Mouse (Mus musculus) monocyte, adult 2 months (primary cell): ENCODE measurements at regions not wholly inside any gene's neighbourhood (a gene's known extent, or its start where the extent isn't known, plus 50 kb on each side); places are given as distances from the start of the nearest gene placed in this dataset.
"Not testable (repeated sequence)": the region's sequence is repeated elsewhere in the genome, so short reads cannot be mapped to it uniquely, and the experiment has no call there.

ENCODE experiments used
- DNase-seq, 2 experiments: peaks; one replicate each; pipeline ENCODE4 v3.0.0; 2022; ENCODE audit warnings: low spot score in 2 of 2, low read depth in 1 of 2

DNA sequence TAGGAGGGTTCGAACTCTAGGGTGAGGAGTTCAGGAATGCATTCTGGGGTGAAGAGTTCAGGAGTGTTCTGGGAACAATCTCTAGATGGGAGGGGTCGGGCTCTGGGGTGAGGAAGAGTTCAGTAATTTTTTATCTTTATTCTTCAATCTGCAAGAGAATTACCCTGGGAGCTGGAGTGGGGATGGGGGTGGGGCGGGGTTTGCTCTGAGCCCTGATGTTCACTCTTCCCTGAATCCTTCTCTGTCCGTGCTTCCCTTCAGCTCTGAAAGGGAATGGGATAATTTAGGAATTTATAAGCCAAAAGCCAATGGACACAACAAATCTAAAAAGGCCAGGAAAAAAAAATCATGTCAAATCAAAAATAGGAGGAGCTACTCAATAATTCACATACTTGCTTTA is 122.8 kb upstream of the Trim24 start:
- DNase-seq, result not testable (repeated sequence)

- DNase-seq, result no peak
These were observed 122.2 kb upstream of the Trim24 start for GRCm38 (mm10) chr6:37748296-37748980.

DNA sequence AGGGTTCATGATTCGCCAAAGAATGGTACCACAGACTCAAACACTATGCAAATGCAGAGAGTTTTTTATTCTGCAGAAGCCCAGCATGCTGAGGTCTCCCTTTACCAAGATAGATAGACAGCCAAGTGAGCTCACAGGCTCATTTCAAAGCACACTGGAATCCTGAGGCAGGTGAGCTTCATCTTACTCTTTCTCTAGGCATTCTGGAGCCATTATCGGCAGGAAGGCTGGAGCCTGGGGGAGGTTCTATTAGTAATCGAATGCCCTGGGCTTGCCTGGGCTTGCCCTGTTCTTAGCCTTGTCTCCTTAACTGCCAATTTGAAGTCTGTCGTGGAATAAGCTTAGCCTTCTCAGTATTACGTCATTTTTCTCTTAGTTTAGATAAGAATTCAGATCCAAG is 121.6 kb upstream of the Trim24 start:
- DNase-seq, result no peak

DNA sequence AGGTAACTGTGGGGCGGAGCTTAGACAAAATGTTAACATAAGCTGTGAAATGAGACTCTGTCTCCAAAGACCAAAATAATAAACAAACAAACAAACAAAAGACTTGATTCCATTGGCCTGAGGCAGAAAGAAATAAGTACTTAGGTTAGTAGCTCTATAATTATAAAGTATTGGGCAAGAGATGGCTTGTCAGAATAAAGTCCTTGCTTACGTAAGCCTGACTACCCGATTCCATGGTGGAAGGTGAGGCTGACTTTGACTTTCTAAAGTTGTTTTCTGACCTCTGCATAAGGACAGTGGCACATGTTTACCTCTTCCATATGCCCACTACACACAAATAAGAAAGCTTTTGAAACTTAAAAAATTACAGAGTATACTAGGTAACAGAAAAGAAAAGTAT is 120.3 kb upstream of the Trim24 start:
- DNase-seq, result no peak

- DNase-seq, result no peak
These were observed 118.9 kb upstream of the Trim24 start for GRCm38 (mm10) chr6:37751701-37752100.

GRCm38 (mm10) chr6:37761003-37761402 is 109.6 kb upstream of the Trim24 start:
- not testable (repeated sequence) for DNase-seq

DNA sequence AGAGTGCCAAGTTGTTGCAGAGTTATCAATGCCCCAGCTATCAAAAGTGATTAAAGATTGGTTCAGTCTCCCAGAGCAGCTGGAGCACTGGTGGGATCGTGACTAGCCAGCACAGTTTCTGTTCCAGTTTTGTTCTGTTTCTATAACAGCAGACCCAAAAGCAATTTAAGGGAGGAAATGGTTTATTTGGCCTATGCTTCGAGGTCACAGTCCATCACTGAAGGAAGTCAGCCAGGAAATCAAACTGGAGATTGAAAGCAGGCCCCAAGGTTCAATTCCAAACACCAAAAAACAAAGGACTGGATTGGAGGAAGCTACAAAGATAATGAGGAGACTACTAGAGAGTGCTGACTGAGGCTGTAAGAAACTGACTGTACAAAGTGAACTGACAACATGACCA is 107.6 kb upstream of the Trim24 start:
- DNase-seq, result no peak

GRCm38 (mm10) chr6:37767690-37768089 is 102.9 kb upstream of the Trim24 start:
- no peak for DNase-seq

- no peak for DNase-seq
These were observed 97.3 kb upstream of the Trim24 start for GRCm38 (mm10) chr6:37773294-37773693.

DNA sequence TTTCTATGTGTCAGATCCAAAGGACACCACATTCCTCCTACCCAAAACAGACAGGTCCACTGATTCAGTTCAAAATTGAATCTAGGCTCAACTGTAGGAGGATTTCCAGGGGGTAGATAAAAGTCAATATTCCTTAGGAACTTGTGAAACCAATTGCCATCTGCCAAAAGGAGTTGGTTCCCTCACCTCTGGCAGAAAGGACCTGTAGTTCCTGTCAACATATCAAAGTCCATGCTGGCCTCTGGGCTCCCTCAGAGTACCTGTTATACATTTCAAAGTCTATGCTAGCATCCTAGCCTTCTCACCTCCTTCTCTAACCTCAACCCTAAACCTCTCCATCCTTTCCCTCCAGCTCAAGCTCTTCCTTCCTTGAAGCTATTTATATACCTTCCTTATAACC is 95.5 kb upstream of the Trim24 start:
- no peak for DNase-seq

DNA sequence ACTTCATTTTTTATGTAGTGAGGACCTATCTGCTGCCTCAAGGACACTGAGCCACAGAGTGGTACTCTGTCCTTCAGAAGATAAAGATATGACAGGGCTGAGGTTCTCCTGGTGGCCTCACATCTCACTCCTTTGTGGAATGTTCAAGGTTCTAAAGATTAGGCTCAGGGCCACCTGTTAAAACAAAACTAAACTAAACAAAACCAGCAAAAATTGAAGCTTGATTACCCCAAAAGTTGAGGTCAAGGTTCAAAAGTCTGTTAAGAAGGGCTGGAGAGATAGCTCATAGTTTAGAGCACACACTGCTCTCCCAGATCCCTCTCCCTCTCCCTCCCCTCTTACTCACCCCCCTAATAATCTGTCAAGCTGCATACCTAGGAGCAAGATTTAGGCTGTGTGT is 90.7 kb upstream of the Trim24 start:
- DNase-seq, result no peak

- DNase-seq, result no peak
These were observed 88.7 kb upstream of the Trim24 start for GRCm38 (mm10) chr6:37781894-37782293.

DNA sequence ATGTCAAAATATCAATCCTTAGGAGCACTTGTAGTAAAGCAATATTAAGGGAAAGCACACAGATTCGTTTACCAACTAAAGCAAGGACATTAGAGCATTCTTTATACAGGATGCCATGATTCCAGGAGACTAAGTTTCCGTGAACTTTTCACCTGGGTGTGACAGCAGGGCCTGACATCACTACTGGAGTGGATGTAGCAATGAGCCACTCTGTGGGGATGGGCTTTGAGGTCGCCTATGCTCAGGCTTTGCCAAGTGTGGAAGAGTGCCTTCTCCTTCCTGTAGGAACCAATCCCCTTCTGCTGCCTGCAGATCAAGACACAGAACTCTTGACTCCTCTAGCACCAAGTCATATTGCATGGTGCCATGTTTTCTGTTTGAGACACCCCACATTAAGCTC is 85.3 kb upstream of the Trim24 start:
- not testable (repeated sequence) for DNase-seq

- DNase-seq, result no peak
These were observed 84.9 kb upstream of the Trim24 start for GRCm38 (mm10) chr6:37785741-37786140.

DNA sequence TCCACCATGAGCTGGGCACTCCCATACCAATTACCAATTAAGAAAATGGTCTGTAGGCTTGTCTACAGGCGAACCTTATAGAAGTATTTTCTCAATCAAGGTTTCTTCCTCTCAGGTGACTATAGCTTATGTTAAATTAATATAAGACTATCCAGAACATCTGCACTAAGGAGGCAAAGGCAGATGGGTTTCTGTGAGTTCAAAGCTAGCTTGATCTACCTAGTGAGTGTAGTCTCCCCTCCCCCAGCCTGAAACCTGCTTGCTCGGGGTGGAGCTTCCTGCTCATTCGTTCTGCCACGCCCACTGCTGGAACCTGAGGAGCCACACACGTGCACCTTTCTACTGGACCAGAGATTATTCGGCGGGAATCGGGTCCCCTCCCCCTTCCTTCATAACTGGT is 82.8 kb upstream of the Trim24 start:
- DNase-seq, result not testable (repeated sequence)

DNA sequence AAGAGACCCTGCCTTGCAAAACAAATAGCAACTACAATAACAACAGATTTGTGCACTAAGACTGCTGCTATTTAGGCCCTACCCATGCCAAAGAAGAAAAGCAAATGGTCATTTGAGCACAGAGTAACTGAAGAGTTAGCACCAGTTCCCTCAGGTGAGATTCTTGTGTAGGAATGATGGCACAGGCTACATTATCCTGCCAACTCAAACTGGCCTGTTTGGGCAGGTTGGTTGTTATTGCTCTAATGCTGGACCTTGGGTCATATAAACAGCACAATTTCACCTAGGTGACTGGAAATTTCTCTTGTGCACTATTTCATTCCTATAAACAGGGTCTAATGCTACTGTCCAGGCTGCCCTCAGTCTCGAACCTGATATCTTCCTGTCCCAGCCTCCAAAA is 79.7 kb upstream of the Trim24 start:
- DNase-seq, result no peak

- no peak for DNase-seq
These were observed 76.4 kb upstream of the Trim24 start for GRCm38 (mm10) chr6:37794211-37794610.

- no peak for DNase-seq
These were observed 75.6 kb upstream of the Trim24 start for GRCm38 (mm10) chr6:37795001-37795400.

- no peak for DNase-seq
These were observed 67.4 kb upstream of the Trim24 start for GRCm38 (mm10) chr6:37803231-37803630.

DNA sequence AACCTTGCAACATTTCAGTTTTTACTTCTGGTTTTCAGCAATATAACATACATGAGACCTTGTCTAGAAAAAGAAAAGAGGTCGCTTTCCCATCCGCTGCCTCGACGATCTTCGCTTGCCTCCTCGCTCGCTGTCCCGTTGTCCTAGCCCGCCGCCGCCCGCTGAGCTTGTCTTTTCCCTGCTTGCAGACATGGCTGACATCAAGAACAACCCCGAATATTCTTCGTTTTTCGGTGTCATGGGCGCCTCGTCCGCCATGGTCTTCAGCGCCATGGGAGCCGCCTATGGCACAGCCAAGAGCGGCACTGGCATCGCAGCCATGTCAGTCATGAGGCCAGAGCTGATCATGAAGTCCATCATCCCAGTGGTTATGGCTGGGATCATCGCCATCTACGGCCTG is 64.7 kb upstream of the Trim24 start:
- DNase-seq, result not testable (repeated sequence)

DNA sequence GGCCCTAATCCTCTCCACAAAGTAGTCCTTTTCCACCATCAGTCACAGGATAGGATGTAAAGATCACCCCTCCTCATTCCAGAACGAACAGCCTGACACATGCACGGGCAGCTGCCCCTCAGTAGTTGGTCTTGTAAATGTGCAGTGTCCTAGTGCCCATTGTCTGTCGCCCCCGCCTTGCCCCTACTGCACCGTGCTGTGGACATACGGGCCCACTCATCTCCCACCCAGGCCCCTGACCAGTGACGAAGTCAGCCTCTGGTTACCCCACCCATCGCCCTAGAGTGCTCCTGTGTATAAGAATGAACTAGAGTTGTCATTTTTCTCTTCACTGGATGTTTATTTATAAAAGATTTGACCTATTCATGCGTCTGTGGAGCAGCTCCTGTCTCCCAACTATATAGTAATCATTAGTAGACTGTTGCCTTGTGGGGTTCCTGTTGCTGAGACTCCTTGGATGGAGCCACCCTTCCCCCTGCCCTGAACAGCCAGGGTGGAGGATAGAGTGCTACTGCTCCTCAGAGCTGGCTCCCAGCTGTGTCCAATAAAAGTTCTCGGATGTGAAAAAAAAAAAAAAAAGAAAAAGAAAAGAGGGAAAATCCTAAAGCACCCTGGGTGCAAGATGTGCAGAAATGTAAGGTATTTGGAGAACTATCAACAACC is 64.0 kb upstream of the Trim24 start:
- not testable (repeated sequence) for DNase-seq

DNA sequence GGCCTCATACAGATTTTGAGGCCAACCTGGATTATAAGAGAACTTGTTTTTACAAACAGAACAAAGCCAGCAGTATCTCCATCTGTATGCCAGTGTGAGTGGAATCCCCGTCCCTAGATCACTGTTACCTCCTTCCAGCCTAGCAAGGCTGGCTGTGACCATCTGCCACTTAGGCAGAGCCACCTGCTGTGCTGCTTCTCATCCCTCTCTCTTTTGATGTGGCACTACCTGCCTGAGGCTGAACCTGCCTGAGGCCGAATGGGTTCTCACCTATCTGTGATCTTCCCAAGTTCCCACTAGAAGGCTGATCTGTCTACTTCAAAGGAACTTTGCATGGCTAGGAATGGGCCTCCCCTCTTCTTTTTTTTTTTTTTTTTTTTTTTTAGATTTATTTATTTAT is 55.4 kb upstream of the Trim24 start:
- not testable (repeated sequence) for DNase-seq
